Mouse (Mus musculus) heart, adult 2 months (tissue): ENCODE measurements around the gene Plaa. TPM values are rescaled to one million over a fixed set of nuclear protein-coding genes. Genes with fewer than 3 reads are reported as not detected.
"Not testable (repeated sequence)": the region's sequence is repeated elsewhere in the genome, so short reads cannot be mapped to it uniquely, and the experiment has no call there.

Experiments used
- DNase-seq, 2 experiments: peaks; one replicate each; pipeline ENCODE4 v3.0.0; 2021
- H3K27ac ChIP-seq: fragments of 200-600 bp; 2 replicates; pipeline ENCODE4 v1.8.1; 2022
- H3K27me3 ChIP-seq: fragments of 200-500 bp; 2 replicates; pipeline ENCODE4 v1.6.1; 2012; ENCODE audit warnings: mild to moderate bottlenecking, low read length, inconsistent platforms, mixed read lengths; ENCODE audit not compliant: control insufficient read depth, insufficient read depth
- H3K36me3 ChIP-seq: fragments of 200-500 bp; 2 replicates; pipeline ENCODE4 v1.6.1; 2012; ENCODE audit warnings: low read length, inconsistent platforms; ENCODE audit not compliant: control insufficient read depth, insufficient read depth
- H3K4me1 ChIP-seq: fragments of 200-500 bp; 2 replicates; pipeline ENCODE4 v1.6.1; 2011; ENCODE audit warnings: low read length; ENCODE audit not compliant: control insufficient read depth, insufficient read depth
- H3K4me3 ChIP-seq: fragments of 200-600 bp; 2 replicates; pipeline ENCODE4 v1.8.1; 2022
- H3K79me2 ChIP-seq: fragments of 200-500 bp; replicated peaks from 2 replicates; pipeline ENCODE4 v1.6.1; 2012; ENCODE audit warnings: mild to moderate bottlenecking, inconsistent platforms, low read length, moderate library complexity, mixed read lengths; ENCODE audit not compliant: control insufficient read depth, insufficient read depth
- H3K9ac ChIP-seq: fragments of 200-500 bp; 2 replicates; pipeline ENCODE4 v1.6.1; 2012; ENCODE audit warnings: low read depth, mild to moderate bottlenecking, control low read depth, inconsistent platforms, low read length, mixed read lengths
- CTCF ChIP-seq: fragments of 200-600 bp; IDR thresholded peaks from 2 replicates; pipeline ENCODE4 v1.8.1; 2022; ENCODE audit warnings: antibody characterized with exemption, mild to moderate bottlenecking, moderate library complexity
- EP300 ChIP-seq: fragments of 200-500 bp; IDR thresholded peaks from 2 replicates; pipeline ENCODE4 v1.6.1; 2011; ENCODE audit warnings: low read depth, low read length, control low read depth; ENCODE audit not compliant: insufficient read depth
- POLR2A ChIP-seq: fragments of 200-500 bp; IDR thresholded peaks from 2 replicates; pipeline ENCODE4 v1.6.1; 2011; ENCODE audit warnings: mild to moderate bottlenecking, low read depth, low read length, control low read depth; ENCODE audit not compliant: insufficient read depth
- WGBS: fragments of 180-500 bp; shearing (Covaris S2); methylation state at CpG from one replicate; pipeline ENCODE4 v1.1.7; 2018; 5-methylcytosine and 5-hydroxymethylcytosine counted together
- intact Hi-C: fragments of 180-260 bp; cut with DNase I; formaldehyde crosslinking; loops from one replicate; pipeline ENCODE4 v1.15.1; 2025
- long read RNA-seq: library from polyadenylated mRNA; stranded (forward); transcript quantifications from one replicate; pipeline ENCODE4 v2.0.0, GENCODE M21; 2021
- polyA plus RNA-seq: library from polyadenylated mRNA; depleted of rRNA; stranded (reverse); fragments of >200 nt; gene quantifications from 2 replicates; pipeline ENCODE4 v1.2.3, GENCODE M21; 2012; rRNA removed
- total RNA-seq, 2 experiments: library from RNA; stranded (reverse); gene quantifications; 2 replicates each; pipeline ENCODE4 v1.2.3; 2021

Plaa gene
- total RNA-seq (10 to 100 TPM; 39.9 to 46.8 TPM), polyA plus RNA-seq (26.1 and 32.2 TPM in 2 replicates)
- long read RNA-seq, transcript Plaa-201 (14 exons, 2,784 nt), result major isoform, 72 of 80 reads
- long read RNA-seq, partial matches to known transcripts, result 6 of 80 reads
- long read RNA-seq, other reads (novel, unspliced or antisense), result 2 of 80 reads

DNA sequence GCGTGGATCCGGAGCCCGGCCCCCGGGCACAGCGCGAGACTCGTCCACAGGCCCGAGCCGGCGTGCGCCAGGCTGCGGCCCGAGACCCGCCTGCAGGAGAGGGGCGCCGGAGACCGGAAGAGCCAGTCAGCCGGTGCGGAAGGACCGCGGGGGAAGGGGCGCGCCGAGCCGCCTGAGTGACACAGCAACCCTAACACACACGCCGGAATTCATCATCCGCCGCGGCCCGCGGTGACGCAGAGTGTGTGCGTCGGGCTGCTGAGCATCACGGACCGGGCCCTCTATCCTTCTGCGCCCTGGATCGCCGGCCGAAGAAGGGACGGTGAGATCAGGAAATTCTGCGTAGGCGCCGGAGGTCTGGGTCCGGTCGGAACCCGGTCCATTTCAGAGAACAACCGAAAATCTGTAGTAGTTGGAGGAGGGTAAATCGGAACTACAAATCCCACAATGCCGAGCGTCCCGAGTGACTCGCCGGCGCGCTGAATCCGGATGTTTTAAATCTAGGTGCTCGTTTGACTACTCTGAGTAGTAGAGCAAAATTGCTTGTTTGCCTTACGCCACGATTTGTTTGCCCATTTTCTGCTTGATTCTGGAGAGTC lies at the start of gene Plaa:
TSS of gene Plaa (minus strand) at position 214 of the 599 bp plus-strand sequence.
- H3K27me3 ChIP-seq, result no peaks in the 10 kb centered on the region
- peak; percentile 94 to 95 for DNase-seq
- no peaks in the 10 kb centered on the region; the same call in 1 of the 2 replicates for H3K36me3 ChIP-seq
- H3K27ac ChIP-seq, result peak within 1 kb of the TSS; percentile 90
- H3K9ac ChIP-seq, result peak within 1 kb of the TSS; percentile 90
- peaks cover 4% of the 10 kb centered on the region; the same call in 1 of the 2 replicates for H3K79me2 ChIP-seq
- H3K4me3 ChIP-seq, result peak within 1 kb of the TSS; percentile 81
- peaks cover 3% of the 10 kb centered on the region; the same call in 1 of the 2 replicates for H3K4me1 ChIP-seq
- under 1% methylated on average over 61 of the region's 61 CpGs for WGBS
- intact Hi-C loops, result loop anchor here (5.0 kb wide), 1 partner anchor 46 kb away; the partner anchor contains the start of genes Caap1 and Gm10306
- TF ChIP-seq POLR2A (no peak; the same call in 1 of the 2 replicates), CTCF (0 out of 2 replicates have a peak, but pooled peaks have one; percentile 15), EP300 (0 out of 2 replicates have a peak, but pooled peaks have one; percentile 20)

DNA sequence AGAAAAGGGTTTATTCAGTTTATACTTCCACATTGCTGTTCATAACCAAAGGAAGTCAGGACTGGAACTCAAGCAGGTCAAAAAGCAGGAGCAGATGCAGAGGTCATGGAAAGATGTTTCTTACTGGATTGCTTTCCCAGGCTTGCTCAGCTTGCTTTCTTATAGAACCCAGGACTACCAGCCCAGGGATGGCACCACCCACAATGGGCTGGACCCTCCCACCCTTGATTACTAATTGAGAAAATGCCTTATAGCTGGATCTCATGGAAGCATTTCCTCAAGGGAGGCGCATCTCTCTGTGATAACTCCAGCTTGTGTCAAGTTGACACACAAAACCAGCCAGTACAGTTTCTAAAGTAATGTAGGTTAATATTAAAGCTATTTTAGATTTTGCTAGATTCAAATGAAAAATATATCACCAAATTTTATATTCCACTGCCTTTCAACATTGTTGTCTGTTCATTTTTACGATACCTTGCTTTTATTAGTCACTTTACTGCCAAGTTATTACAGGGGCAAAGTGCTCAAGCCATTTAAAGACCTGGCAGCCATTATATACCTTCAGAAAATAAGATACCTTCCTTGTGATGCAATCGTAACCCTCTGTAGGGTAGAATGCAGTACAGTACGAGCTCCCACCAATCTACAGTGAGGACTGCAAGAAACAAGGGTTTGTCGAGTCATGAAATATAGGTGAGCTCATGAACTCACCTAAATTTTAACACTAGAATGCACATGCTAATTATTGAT lies 47.6 kb upstream of the Plaa start:
- H3K4me1 ChIP-seq, H3K4me3 ChIP-seq, H3K36me3 ChIP-seq, DNase-seq, H3K9ac ChIP-seq, intact Hi-C loops, H3K79me2 ChIP-seq, H3K27me3 ChIP-seq, H3K27ac ChIP-seq: not testable (repeated sequence)
- WGBS, result 89% methylated on average over 5 of the region's 5 CpGs

DNA sequence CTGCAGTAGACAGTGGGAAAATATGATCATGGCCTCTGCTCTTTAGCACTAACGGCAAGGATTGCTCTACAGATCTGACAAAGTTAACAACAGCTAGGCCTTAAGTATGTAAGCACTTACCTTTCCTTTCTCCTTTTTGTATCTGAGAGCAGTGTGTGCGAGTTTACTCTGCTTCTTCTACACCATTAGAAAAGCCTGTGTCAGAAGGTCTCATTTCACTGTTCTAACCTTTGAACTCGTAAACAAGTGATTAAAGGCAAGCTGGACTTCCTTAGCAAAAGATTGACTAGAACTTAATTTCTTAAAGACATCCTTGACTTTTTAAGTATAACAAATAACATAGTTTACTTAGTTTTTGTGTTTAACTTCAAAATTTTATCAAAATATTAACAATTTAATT lies 46.9 kb upstream of the Plaa start, which contains the start of gene Lrrc19:
TSS of gene Lrrc19 (minus strand) at position 225 of the 400 bp plus-strand sequence.
- H3K79me2 ChIP-seq, result no peaks in the 10 kb centered on the region
- DNase-seq, result no peak
- intact Hi-C loops, result no loop called here
- no peak within 1 kb of the TSS for H3K27ac ChIP-seq
- no peaks in the 10 kb centered on the region for H3K36me3 ChIP-seq
- 92% methylated on average over 3 of the region's 3 CpGs for WGBS
- no peak within 1 kb of the TSS for H3K9ac ChIP-seq
- H3K27me3 ChIP-seq, result no peaks in the 10 kb centered on the region
- TF ChIP-seq CTCF, result no peak
- no peak for TF ChIP-seq EP300
- no peak for TF ChIP-seq POLR2A
- H3K4me1 ChIP-seq, result no peaks in the 10 kb centered on the region
- no peak within 1 kb of the TSS for H3K4me3 ChIP-seq

DNA sequence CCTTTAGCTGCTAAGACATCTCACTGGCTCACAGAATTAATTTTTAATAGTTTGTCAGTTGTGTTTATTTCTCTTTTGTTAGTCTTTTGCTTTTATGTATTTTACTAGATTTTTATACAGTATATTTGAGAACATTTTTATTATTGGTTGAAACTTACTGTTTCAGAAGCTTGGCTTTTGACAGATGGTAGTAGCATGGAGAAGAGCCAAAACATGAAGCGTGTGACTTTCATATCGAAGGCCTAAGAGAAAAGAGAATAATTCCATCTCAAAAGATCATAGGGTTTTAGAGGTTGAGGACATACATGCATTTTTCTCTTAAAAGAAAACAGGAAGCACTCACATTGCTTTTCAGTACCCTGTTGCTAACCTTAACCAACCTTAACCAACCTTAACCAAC lies 40.1 kb upstream of the Plaa start:
- Histone ChIP-seq H3K36me3 (no peaks in the 10 kb centered on the region), H3K4me1 (no peaks in the 10 kb centered on the region), H3K9ac (no peak overlapping the region), H3K4me3 (no peak overlapping the region), H3K79me2 (no peaks in the 10 kb centered on the region), H3K27ac (no peak overlapping the region), H3K27me3 (no peaks in the 10 kb centered on the region)
- intact Hi-C loops, result no loop called here
- no peak for DNase-seq
- 92% methylated on average over 2 of the region's 2 CpGs for WGBS
- TF ChIP-seq EP300 (no peak), CTCF (no peak), POLR2A (no peak)

DNA sequence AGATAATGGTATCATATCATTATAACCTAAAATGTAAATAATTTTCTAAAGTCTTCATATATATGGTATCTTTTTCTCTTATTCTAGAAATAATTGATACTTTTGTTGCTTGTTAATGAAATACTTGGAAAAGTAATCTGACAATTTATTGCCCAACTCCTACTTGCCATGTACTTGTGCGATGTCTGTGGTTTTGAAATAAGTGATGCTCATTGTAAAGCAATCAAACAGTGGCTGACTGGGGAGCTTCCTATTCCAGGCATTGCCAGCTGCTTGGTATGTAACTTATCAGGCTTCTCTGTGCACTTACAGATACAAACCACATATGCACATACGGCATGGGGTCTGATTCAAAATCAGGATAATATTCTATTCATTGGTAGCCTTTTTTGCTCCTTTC lies 17.0 kb upstream of the Plaa start:
- peaks cover under 1% of the 10 kb centered on the region; the same call in 1 of the 2 replicates for H3K36me3 ChIP-seq
- H3K27me3 ChIP-seq, result no peaks in the 10 kb centered on the region
- no peak for TF ChIP-seq CTCF
- TF ChIP-seq EP300, result no peak
- TF ChIP-seq POLR2A, result no peak
- no peak for DNase-seq
- no peaks in the 10 kb centered on the region for H3K79me2 ChIP-seq
- H3K4me1 ChIP-seq, result no peaks in the 10 kb centered on the region
- 82% methylated on average over 2 of the region's 2 CpGs for WGBS
- intact Hi-C loops, result no loop called here
- no peak overlapping the region for H3K27ac ChIP-seq
- no peak overlapping the region for H3K4me3 ChIP-seq
- H3K9ac ChIP-seq, result no peak overlapping the region

DNA sequence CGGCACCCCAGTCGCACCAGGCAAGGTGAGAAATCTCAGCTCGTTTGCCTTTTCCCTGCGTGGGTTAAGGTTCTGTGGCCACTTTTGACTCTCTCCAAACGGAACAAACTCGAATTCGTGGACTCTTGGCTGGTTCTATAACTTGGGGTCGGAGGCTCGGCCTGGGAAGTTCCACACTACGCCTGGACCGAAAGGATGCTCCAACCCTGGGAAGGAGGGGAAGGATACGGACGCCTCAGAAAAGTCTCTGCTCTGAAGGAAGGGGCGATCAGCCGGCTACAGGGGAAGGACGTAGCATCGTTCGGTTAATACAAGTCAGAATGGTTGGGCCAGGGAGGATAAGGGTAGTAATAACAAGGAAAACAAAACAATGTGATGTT lies 11.6 kb upstream of the Plaa start:
- Histone ChIP-seq H3K36me3 (peaks cover 2% of the 10 kb centered on the region; the same call in 1 of the 2 replicates), H3K27ac (peak overlapping the region; percentile 46)
- no peak for TF ChIP-seq POLR2A
- TF ChIP-seq EP300, result 0 out of 2 replicates have a peak, but pooled peaks have one; percentile 3

More for the DNA sequence above, 11.6 kb upstream of the Plaa start:
- Histone ChIP-seq H3K9ac (peak overlapping the region; percentile 71), H3K79me2 (no peaks in the 10 kb centered on the region), H3K4me1 (no peaks in the 10 kb centered on the region; the same call in 1 of the 2 replicates), H3K4me3 (peak overlapping the region; percentile 69), H3K27me3 (no peaks in the 10 kb centered on the region)
- WGBS, result under 1% methylated on average over 18 of the region's 18 CpGs
- no peak for DNase-seq
- intact Hi-C loops, result no loop called here
